In the genomic region with DNA sequence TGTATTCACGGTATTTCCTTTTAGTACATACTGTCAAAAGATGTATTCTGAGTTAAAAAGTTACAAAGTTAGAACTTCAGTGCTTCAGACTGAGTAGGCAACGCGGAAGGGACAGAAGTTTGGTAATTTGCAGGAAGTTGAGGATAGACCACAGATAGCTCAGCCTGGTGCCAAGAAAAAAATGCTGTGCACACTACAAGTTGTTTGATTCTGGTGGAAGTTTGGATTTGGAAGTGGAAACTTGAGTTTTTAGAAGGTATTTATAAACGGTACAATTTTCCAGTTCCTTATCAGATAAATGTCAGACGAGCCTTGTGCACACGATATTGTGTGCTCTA, we compare ENCODE assay signal across 8 mouse cellular contexts. TPM values are rescaled to one million over a fixed set of nuclear protein-coding genes. Genes with fewer than 3 reads are reported as not detected.
DNase-seq lines count a peak whose midpoint lies in the region; ATAC-seq and TF ChIP-seq lines count a peak whose summit lies in the region.

No protein-coding gene starts in this region.

- no peak overlapping the region for H3K9ac ChIP-seq in heart, embryonic 12.5 days
- no peak overlapping the region for H3K9ac ChIP-seq in forebrain, embryonic 16.5 days (replicated peaks; ENCODE audit: low read depth, low read length)
- H3K9ac ChIP-seq in liver, postnatal 0 days (replicated peaks): peak overlapping the region; percentile 96

- H3K4me3 ChIP-seq in heart, embryonic 12.5 days: peak overlapping the region; percentile 80
- peak overlapping the region; percentile 84 for H3K4me3 ChIP-seq in E14TG2a.4 (replicated peaks; ENCODE audit: low read length)
- peak overlapping the region; percentile 84 for H3K4me3 ChIP-seq in forebrain, embryonic 16.5 days (replicated peaks; ENCODE audit: low read length)
- H3K4me3 ChIP-seq in liver, postnatal 0 days (ENCODE audit: low read depth, low read length): peak overlapping the region; percentile 94

- no peak for ATAC-seq in heart, embryonic 12.5 days (ENCODE audit: insufficient number of reproducible peaks, low FRiP score)
- ATAC-seq in forebrain, embryonic 16.5 days: no peak
- ATAC-seq in liver, postnatal 0 days: no peak

- TF ChIP-seq EP300 in liver, postnatal 0 days (IDR thresholded peaks at IDR 0.05; ENCODE audit: low read depth): no peak

- WGBS in heart, embryonic 12.5 days: 5% methylated on average over 6 of the region's 6 CpGs
- WGBS in forebrain, embryonic 16.5 days: 22% methylated on average over 6 of the region's 6 CpGs
- 2% methylated on average over 6 of the region's 6 CpGs for WGBS in liver, postnatal 0 days (ENCODE audit: insufficient replicate concordance)

- peaks cover 30% of the 10 kb centered on the region for H3K4me1 ChIP-seq in heart, embryonic 12.5 days (replicated peaks)
- peaks cover 41% of the 10 kb centered on the region for H3K4me1 ChIP-seq in E14TG2a.4 (replicated peaks; ENCODE audit: low read depth, low read length)
- H3K4me1 ChIP-seq in forebrain, embryonic 16.5 days (replicated peaks; ENCODE audit: control insufficient read depth, insufficient read depth, low read length): peaks cover 4% of the 10 kb centered on the region
- H3K4me1 ChIP-seq in liver, postnatal 0 days (ENCODE audit: insufficient read depth): peaks cover 27% of the 10 kb centered on the region

- no peak for TF ChIP-seq CTCF in E14TG2a.4 (conservative IDR thresholded peaks at IDR 0.05; ENCODE audit: low read length)
- no peak for TF ChIP-seq CTCF in liver, postnatal 0 days (IDR thresholded peaks at IDR 0.05; ENCODE audit: low read depth)

- no peaks in the 10 kb centered on the region for H3K9me3 ChIP-seq in heart, embryonic 12.5 days (replicated peaks)
- peaks cover 8% of the 10 kb centered on the region; the same call in 1 of the 2 replicates for H3K9me3 ChIP-seq in E14TG2a.4 (ENCODE audit: low read length)
- H3K9me3 ChIP-seq in forebrain, embryonic 16.5 days (ENCODE audit: control insufficient read depth, low read length): no peaks in the 10 kb centered on the region
- no peaks in the 10 kb centered on the region for H3K9me3 ChIP-seq in liver, postnatal 0 days (ENCODE audit: low read length)

- H3K36me3 ChIP-seq in heart, embryonic 12.5 days: no peaks in the 10 kb centered on the region
- H3K36me3 ChIP-seq in E14TG2a.4 (ENCODE audit: insufficient read depth, low read length): no peaks in the 10 kb centered on the region
- no peaks in the 10 kb centered on the region for H3K36me3 ChIP-seq in forebrain, embryonic 16.5 days (ENCODE audit: control insufficient read depth, insufficient read depth)
- 0 out of 2 replicates have a peak, but pooled peaks cover 3% of the 10 kb centered on the region for H3K36me3 ChIP-seq in liver, postnatal 0 days (replicated peaks; ENCODE audit: insufficient read depth, low read length)

- no peak for DNase-seq in heart, adult 18-20 months
- DNase-seq in liver, postnatal 0 days: no peak
- no peak for DNase-seq in adrenal gland, adult 8-10 months
- no peak for DNase-seq in spleen, adult 12 weeks (ENCODE audit: low spot score)
- DNase-seq in gastrocnemius, postnatal 4 days (ENCODE audit: low spot score in 2 of 2): no peak

- H3K27ac ChIP-seq in heart, embryonic 12.5 days (ENCODE audit: poor library complexity, severe bottlenecking): no peak overlapping the region
- no peak overlapping the region for H3K27ac ChIP-seq in forebrain, embryonic 16.5 days (ENCODE audit: low read length)
- H3K27ac ChIP-seq in liver, postnatal 0 days (ENCODE audit: low read depth): peak overlapping the region; percentile 98

- H3K4me2 ChIP-seq in heart, embryonic 12.5 days: peak overlapping the region; percentile 70
- peak overlapping the region; percentile 78 for H3K4me2 ChIP-seq in forebrain, embryonic 16.5 days (ENCODE audit: low read length)
- peak overlapping the region; percentile 76 for H3K4me2 ChIP-seq in liver, postnatal 0 days (ENCODE audit: low read depth, low read length)

- H3K27me3 ChIP-seq in heart, embryonic 12.5 days (replicated peaks): no peaks in the 10 kb centered on the region
- H3K27me3 ChIP-seq in E14TG2a.4 (ENCODE audit: insufficient read depth, low read length): no peaks in the 10 kb centered on the region
- no peaks in the 10 kb centered on the region for H3K27me3 ChIP-seq in forebrain, embryonic 16.5 days (replicated peaks; ENCODE audit: control insufficient read depth, insufficient read depth, low read length)
- H3K27me3 ChIP-seq in liver, postnatal 0 days (ENCODE audit: insufficient read depth, low read length): no peaks in the 10 kb centered on the region

RNA-seq across cellular contexts. Expression of a gene that starts 1.0 kb away (rescaled TPM):
- 3.8 and 4.5 TPM in 2 replicates for polyA plus RNA-seq in heart, embryonic 12.5 days (2016; fragmentation: Nextera tagmentation; extraction: Ambion mirVana)
- 10 to 100 TPM; 12.5 to 14.3 TPM for total RNA-seq in heart, adult 18-20 months (2021)
- polyA plus RNA-seq in forebrain, embryonic 16.5 days (2015; fragmentation: Nextera tagmentation; extraction: Ambion mirVana): 1.4 and 1.5 TPM in 2 replicates
- 3.4 and 3.9 TPM in 2 replicates for polyA plus RNA-seq in liver, postnatal 0 days (2015; fragmentation: Nextera tagmentation; extraction: Ambion mirVana)
- total RNA-seq in adrenal gland, adult 8-10 months (2022): 10 to 100 TPM; 24.0 to 27.2 (median 26.3) TPM
- total RNA-seq in gastrocnemius, postnatal 4 days (2021): 10 to 100 TPM; 16.3 to 17.6 TPM
